Mouse (Mus musculus) cerebellum, adult 11-12 months (tissue): ENCODE results near the gene Slc12a8.

ENCODE experiments used
- DNase-seq: peaks from one replicate; pipeline ENCODE4 v3.0.0; 2022

The Slc12a8 gene

DNA sequence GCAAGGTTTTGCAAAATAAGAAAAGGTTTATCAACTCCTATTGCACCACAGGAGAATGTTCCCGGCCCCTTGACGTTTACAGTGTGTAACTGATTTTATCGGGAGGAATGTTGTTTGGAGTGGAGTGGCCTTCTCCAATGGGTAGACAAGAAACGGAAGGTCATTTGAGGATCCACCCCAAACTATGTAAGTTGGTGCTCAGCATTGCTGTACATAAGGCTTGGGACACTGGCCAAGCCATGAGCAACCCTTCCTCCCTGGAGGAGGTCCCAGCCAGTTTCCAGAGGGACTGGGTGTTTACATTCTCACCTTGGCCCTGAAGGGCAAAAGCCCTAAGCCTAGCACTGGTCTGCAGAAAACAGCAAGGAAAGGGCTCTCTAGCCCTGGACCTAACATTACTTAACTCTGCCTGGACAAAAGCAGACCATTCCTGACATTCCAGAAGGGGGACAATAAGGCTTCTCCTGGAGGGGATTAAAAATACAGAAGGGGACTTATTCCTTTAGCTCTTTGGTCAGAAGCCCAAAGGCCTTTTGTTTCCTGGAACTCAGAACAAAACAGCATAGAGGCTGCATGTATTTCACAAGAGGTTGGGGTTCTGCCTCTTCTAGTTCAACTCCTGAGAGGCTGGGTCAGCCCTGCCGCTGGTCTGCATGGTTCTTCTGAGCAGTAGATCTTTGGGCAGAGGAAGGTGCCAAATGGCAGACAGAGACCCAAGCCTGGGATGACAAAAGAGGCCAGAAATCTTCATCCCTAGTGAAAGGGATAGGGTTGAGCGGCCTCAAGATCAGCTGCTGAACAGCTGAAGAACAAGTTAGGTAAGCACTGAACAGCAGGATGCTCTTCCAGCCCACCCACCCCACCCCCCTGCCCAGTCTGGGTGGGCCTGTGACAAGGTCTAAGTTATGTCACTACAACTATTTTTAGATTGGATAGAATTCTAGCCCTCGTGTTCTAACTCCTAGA lies 159.5 kb downstream of the Slc12a8 start:
- no peak for DNase-seq

DNA sequence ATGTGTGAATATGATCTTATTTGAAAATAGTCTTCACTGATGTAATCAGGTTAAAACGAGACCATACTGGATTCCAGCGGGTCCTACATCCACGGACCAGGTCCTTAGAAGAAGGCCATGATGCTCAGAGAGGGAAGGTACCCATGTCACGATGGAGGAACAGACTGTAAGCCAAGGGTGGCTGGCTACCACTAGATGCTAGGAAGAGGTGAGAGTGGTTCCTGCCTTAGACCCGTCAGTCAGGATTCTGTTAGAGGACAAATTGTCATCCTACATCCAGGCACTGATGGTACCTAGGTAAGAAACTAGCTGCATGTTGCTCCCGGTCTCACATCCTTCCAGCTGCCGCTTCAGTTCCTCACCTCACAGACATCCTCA lies 160.2 kb downstream of the Slc12a8 start:
- DNase-seq, result no peak

GRCm38 (mm10) chr16:33677901-33678300 lies 160.8 kb downstream of the Slc12a8 start:
- DNase-seq, result no peak

- no peak for DNase-seq
Observed at GRCm38 (mm10) chr16:33680271-33680670, 163.1 kb downstream of the Slc12a8 start.

DNA sequence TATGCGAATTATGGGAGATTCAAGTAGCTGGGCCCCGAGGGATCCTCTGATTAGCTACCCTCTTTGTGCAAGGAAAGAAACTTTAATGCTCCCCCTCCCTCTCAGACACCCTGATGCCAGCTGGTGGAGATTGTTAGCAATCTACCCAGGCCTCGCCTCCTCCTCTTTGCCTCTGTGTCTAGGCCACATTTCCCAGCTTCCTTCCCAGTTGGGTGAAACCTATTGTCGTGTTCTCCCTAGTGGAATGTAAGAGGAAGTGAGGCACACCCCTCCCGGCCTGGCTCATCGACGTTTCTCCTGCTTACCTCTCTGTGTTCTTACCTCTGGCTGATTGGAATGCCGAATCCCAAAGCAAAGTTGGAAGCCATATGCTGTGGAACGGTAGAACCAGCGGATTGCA lies 163.7 kb downstream of the Slc12a8 start:
- DNase-seq, result no peak

DNA sequence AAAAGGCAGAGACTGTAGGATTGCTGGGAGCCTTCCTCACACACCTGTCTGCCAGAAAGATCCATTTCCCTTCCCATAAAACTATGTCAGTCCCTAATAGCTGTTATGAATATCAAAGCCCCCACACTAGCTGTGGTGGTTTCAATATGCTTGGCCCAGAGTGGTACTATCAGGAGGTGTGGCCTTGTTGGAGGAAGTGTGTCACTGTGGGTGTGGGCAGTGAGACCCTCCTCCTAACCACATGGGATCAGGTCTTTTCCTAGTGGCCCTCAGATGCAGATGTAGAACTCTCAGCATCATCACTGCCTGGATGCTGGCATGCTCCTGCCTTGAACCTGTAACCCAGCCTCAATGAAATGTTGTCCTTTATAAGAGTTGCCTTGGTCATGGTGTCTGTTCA lies 164.5 kb downstream of the Slc12a8 start:
- DNase-seq, result no peak

GRCm38 (mm10) chr16:33682651-33683050 lies 165.5 kb downstream of the Slc12a8 start:
- DNase-seq, result no peak

DNA sequence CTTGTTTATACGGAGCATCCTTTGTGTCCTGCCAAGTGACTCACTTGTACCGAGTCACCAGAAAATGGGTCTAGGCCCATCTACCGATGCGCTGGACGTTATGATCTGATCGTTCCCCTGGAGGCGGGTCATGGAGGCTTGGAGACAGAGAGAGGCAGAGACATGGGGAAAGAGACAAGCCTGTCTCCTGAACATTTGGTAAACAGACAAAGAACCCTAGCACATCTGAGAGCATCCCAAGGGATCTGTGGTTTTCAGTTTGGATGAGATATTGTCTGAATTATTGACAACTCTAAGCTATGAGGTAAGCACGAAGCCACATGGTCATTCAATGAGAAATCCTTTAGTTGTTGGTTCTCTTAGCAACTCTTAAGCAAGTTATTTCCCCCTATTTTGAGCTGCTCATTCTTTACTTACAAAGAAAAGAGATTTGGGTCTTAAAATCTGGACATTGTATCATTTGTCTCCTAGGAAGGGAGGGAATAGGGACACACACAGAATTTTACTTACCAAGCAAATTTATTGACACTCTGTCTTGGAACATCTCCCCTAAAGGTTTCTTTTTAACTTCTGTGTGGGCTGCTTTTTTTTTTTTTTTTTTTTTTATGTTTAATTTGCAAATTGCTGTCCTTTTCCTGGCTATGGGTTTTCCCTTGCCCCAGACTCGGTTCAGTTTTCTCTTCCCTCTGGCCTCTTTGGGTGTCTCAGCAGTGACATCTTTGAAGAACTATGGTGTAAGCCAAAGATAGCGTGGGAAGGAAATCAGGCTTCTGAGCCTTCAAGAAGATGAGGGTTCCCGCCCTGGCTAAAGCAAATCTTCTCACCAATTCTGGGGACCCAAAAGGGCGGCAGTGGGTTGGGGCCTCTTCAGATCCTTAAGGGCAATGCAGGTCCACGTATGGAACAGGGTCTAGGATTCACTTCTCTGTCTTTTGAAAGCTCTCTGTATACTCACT lies 166.4 kb downstream of the Slc12a8 start:
- no peak for DNase-seq

DNA sequence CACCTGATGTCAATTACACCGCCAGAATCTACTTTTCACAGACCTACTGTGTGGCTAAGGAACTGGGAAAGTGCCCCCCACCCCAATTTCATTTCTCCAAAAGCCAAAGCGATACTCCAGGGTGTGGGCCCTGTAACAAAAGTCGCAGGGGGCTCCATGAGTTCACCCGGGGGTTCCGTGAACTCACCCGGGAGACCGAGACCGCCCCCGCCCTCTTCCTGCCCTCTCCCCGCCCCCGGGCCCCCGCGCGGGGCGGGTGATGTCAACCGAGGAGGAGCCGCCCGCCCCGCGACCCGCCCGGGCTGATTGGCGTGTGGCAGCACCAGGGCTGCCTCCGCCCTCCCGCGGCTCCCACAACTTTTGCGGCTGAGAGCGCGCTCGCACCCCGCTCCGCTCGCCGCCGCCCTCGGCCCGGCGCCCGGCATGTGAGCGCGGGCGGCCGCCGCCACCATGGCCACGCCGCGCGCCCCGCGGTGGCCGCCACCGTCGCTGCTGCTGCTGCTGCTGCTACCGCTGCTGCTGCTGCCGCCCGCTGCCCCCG lies 167.1 kb downstream of the Slc12a8 start, which contains the start of gene Heg1:
Gene Heg1 (plus strand): TSS at position 209 of the 541 bp plus-strand sequence.
- DNase-seq, result peak; percentile 74

DNA sequence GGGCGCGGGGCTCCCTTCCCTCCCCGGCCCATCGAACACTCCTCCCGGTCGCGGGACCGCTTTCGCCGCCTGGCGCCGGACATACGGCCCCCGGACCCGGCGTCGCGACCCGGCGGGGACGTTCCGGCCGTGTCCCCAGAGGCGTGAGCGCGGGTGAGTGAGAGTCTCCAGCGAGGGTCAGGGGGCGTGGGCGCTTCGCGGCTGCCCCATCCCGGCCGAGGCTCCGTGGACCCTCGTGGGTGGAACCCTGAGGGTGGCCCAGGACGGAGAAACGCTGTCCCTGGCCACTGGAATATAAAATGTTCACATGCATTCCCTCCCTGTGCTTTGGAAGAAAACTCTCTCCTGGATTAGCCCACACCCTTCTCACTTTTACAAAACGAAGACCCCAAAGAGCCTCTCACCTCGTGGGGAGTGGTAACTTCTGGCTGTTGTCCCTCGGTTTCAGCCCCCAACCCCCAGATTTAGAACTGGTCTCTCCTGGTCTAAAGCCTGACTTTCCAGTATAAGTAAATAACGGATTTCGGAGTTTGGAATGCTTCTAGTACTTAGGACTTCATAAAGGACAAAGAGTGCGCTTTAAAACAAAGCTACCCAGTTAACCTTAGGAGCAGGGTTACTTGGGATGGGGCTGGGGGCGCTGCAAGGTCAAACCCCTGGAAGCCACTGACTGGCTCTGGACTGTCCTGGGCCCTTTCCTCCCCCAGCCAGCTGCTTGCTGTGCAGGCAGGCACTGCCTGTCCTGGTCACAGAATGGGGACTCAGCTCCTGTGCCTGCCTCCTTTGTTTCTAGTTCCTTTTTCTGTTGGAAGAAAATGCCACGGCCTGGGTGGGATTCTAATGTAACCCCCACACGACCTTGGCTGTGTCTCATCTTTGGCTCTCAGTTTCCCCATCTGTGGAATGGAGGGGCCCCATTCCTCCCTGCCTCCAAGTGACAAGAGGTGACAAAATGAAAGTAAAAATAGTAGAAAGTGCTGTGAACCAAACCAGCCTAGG lies 167.9 kb downstream of the Slc12a8 start:
- no peak for DNase-seq

DNA sequence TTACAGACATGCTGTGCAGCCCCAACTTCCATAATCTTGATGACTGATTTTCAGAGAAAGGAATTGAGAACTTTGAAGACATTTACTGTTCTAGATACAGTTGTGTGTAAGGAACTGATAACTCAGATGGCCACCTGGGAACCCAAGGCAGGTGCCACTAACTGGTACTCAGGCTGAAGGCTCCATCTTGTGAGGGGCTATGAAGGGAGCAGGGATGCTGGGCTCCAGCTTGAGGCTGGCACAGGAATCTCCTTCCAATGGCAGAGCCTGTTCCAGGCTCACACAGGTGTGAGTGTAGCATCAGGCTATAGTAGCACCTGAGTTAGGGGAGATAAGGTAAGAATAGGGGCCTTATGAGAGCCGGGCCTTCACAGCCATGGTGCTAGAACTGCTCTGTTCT lies 168.9 kb downstream of the Slc12a8 start:
- no peak for DNase-seq

DNA sequence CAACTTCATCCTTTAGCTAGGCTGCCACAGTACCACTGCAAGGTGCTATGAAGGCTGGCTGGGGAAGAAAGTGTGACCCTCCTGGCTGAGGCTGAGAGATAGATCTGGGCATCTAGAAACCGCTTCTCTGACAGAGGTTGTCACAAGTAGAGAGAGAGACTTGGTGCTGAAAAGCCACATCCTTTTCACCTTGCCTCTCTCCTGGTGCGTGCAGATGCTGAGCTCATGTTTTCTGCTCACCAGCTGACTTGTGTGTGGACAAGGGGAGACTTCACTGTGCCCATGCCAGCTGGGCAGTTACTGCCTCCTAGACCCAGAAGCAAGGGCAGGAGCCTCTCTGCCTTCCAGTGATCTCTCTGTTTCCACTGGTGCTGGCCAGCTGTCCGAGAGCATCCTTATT lies 170.6 kb downstream of the Slc12a8 start:
- DNase-seq, result no peak

DNA sequence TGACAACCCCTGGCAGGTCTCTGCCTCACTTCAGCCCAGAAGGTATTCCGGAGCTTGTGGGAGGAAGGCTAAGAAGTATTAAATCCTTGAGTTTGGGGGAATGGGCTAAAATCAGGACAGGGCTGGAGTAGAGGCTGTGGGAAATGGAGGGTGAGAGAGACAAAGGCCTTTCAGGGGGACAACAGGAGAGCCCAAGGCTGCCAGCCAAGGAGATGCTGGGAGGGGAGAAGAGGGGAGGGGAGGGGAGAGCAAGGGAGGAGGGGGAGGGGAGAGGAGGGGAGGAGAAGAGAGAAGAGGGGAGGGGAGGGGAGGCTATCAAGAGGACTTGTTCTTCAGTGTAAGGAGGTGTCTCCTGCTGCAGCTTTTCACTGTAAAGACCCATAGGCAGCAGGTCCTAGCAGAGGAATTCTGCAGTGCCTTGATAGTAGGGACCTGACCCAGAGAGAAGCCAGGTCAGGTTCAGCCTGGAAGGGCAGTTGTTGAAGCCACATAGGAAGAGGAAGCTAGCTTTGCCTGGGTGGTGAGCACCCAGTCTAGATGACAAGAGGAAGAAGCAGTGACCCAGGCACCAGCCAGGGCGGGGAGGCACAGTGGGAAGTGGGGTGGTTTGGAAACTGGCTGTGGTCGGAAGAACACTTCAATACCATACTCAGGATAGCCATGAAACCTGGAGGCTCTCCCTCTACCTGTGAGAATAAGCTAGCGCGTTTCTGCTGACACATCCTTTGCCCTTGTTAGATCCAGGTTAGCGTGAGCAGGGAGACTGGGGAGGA lies 174.0 kb downstream of the Slc12a8 start:
- DNase-seq, result no peak

- no peak for DNase-seq
Observed at GRCm38 (mm10) chr16:33693553-33693952, 176.4 kb downstream of the Slc12a8 start.

GRCm38 (mm10) chr16:33696811-33697575 lies 179.9 kb downstream of the Slc12a8 start:
- DNase-seq, result peak; percentile 72

- DNase-seq, result no peak
Observed at GRCm38 (mm10) chr16:33697576-33698276, 180.6 kb downstream of the Slc12a8 start.

- DNase-seq, result no peak
Observed at GRCm38 (mm10) chr16:33698277-33698790, 181.2 kb downstream of the Slc12a8 start.

DNA sequence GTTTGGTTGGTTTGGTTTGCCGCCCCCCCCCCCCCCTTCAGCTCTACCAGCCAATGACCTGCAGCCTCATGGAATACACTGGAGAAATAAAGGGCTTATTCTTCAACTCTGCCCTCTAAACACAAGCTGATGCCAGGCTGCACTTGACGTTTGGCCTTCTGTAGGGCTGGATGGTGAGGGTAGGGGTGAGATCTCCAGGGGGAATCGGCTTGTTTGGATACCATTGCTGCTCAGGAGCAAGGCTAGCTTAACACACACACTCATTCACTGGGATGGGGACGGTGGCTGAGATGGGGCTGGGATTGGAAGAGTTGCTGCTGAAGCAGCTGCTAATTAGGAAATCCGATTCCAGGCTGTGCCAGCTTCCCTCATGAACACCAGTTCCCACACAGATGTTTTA lies 183.5 kb downstream of the Slc12a8 start:
- no peak for DNase-seq

DNA sequence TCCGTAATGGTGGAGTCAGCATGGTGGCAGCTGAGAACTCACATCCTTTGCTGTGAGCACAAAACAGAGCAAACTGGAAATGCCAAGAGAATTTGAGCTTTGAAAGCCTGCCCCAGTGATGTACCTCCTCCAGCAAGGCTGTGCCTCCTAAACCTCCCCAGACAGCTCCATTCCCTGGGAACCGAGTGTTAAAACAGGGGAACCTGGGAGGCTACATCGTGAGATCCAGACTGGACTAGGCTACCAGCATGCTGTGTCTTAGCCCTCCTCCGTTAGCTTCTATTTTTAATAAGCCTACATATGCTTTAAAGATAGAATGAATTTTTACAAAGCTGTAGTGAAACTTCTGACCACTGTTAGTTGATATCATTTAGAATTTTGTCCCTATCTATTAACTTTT lies 184.7 kb downstream of the Slc12a8 start:
- DNase-seq, result no peak
